Mouse (Mus musculus) hindbrain, embryonic 16.5 days (tissue): ENCODE results near the gene Fxyd5. TPM values are rescaled to one million over a fixed set of nuclear protein-coding genes. Genes with fewer than 3 reads are reported as not detected.

ENCODE experiments used
- ATAC-seq: fragments of 200-750 bp; cut with Nextera tagmentation; 2 replicates; pipeline ENCODE4 v1.8.0; 2017; ENCODE audit warnings: moderate TSS enrichment, moderate library complexity
- H3K27ac ChIP-seq: fragments of 300-500 bp; sonication (generic); 2 replicates; pipeline ENCODE4 v1.5.1; 2014; ENCODE audit warnings: low read depth, mild to moderate bottlenecking, control low read depth, low read length, moderate library complexity
- H3K27me3 ChIP-seq: fragments of 300-500 bp; sonication (generic); replicated peaks from 2 replicates; pipeline ENCODE4 v1.6.1; 2014; ENCODE audit warnings: low read length; ENCODE audit not compliant: control insufficient read depth, insufficient read depth
- H3K36me3 ChIP-seq: fragments of 300-500 bp; sonication (generic); 2 replicates; pipeline ENCODE4 v1.6.1; 2014; ENCODE audit warnings: mild to moderate bottlenecking, low read length, moderate library complexity, mixed read lengths; ENCODE audit not compliant: control insufficient read depth, insufficient read depth
- H3K4me1 ChIP-seq: fragments of 300-500 bp; sonication (generic); 2 replicates; pipeline ENCODE4 v1.6.1; 2014; ENCODE audit warnings: low read depth, low read length; ENCODE audit not compliant: control insufficient read depth, insufficient read depth
- H3K4me2 ChIP-seq: fragments of 300-500 bp; sonication (generic); 2 replicates; pipeline ENCODE4 v1.6.1; 2014; ENCODE audit warnings: mild to moderate bottlenecking, low read length, control low read depth, moderate library complexity
- H3K4me3 ChIP-seq: fragments of 300-500 bp; sonication (generic); 2 replicates; pipeline ENCODE4 v1.5.1; 2014; ENCODE audit warnings: mild to moderate bottlenecking, low read length, control low read depth, moderate library complexity
- H3K9ac ChIP-seq: fragments of 300-500 bp; sonication (generic); 2 replicates; pipeline ENCODE4 v1.6.1; 2014; ENCODE audit warnings: low read depth, mild to moderate bottlenecking, control low read depth, low read length, moderate library complexity
- H3K9me3 ChIP-seq: fragments of 300-500 bp; sonication (generic); 2 replicates; pipeline ENCODE4 v1.6.1; 2014; ENCODE audit warnings: mild to moderate bottlenecking, low read length, moderate library complexity; ENCODE audit not compliant: control insufficient read depth
- WGBS: fragments of 180-500 bp; shearing (Covaris S2); extraction: QIAGEN DNeasy Blood & Tissue Kit; methylation state at CpG from one replicate; pipeline ENCODE4 v1.1.7; 2014; 5-methylcytosine and 5-hydroxymethylcytosine counted together
- microRNA-seq: library from miRNA; unstranded; fragments of <30 nt; microRNA quantifications from one replicate; pipeline ENCODE4, GENCODE M21; 2017
- polyA plus RNA-seq: library from polyadenylated mRNA; unstranded; fragments of >200 nt; fragmentation: Nextera tagmentation; extraction: Ambion mirVana; gene quantifications from 2 replicates; pipeline ENCODE4 v1.2.1, GENCODE M21; 2015

The Fxyd5 gene
- polyA plus RNA-seq, 1 experiment from 2014 or later: 24.4 TPM

DNA sequence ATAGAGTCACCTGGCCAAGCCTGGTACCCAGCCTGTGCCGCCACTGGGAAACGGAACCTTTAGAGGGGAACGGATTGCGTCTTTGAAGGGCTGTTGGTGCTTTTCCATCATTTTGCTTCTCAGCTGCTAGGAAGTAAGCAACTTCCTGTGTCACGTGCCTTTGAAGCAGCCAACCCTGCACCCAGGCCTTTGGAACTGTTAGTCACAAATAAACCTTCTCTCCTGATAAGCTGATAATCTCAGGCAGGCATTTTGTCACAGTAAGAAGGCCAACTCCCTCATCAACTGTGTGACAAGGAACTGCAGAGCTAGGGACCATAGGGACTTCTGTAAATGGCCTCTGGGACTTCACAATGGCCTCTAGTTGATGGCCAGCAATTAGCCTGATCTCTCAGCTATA lies 50.1 kb downstream of the Fxyd5 start:
- no peak overlapping the region for H3K9ac ChIP-seq
- H3K4me3 ChIP-seq: no peak overlapping the region
- H3K36me3 ChIP-seq: no peaks in the 10 kb centered on the region
- no peaks in the 10 kb centered on the region; the same call in 1 of the 2 replicates for H3K9me3 ChIP-seq
- no peaks in the 10 kb centered on the region for H3K27me3 ChIP-seq
- H3K4me1 ChIP-seq: no peaks in the 10 kb centered on the region
- ATAC-seq: no peak
- H3K4me2 ChIP-seq: no peak overlapping the region
- no peak overlapping the region for H3K27ac ChIP-seq
- WGBS: 82% methylated on average over 5 of the region's 5 CpGs

DNA sequence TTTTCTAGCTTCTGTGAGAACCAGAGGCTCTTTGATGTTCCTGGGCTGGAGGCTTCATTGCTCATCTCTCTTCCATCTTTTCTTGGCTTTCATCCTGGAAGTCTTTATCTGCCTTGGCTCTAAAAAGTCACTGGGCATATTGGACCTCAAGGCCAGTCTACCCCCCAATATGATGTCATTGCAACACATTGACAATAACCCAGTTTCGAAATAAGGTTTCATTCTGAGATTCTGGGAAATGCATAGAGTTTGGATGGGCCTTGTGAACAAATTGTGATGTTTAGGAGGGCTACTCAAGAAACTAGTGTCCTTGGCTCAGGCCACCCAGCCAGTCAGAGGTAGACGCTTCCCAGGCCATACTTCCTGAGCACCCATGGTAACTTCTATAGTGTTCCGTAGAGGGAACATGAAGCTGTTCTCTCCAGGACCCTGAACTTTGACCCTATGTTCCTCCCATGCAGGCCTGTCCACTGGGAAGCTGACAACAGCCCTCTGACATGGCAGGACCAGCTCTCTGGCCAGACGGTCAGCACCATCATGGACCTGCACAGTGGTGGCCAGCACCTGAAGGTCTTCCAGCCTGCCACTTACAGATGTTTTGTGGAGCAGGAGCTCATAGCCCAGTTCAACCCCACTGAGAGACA lies 53.6 kb downstream of the Fxyd5 start:
- H3K9me3 ChIP-seq: no peaks in the 10 kb centered on the region
- no peak for ATAC-seq
- no peak overlapping the region for H3K27ac ChIP-seq
- no peaks in the 10 kb centered on the region for H3K27me3 ChIP-seq
- H3K4me2 ChIP-seq: no peak overlapping the region
- no peaks in the 10 kb centered on the region for H3K4me1 ChIP-seq
- H3K4me3 ChIP-seq: no peak overlapping the region
- WGBS: 80% methylated on average over 4 of the region's 4 CpGs
- no peaks in the 10 kb centered on the region for H3K36me3 ChIP-seq
- H3K9ac ChIP-seq: no peak overlapping the region

DNA sequence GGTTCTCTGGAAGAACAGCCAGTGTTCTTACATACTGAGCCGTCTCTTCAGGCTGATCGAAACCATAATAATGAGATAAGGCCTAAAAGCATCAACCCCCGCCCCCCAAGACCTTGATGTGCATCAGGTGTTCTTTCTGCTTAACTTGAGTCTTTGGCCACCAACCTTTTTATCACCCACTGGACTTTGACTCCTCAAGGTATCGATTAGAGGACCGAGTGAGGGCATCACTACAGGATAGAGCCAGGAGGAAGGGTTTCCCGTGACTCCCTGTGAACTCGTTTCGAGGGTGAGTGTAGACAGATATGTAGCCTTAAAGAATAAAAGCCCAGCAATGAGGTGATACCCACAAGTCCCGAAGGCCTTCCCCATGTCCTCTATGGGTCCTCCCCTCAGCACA lies 56.9 kb downstream of the Fxyd5 start:
- no peak overlapping the region for H3K9ac ChIP-seq
- no peaks in the 10 kb centered on the region for H3K9me3 ChIP-seq
- H3K27ac ChIP-seq: no peak overlapping the region
- no peak overlapping the region for H3K4me3 ChIP-seq
- WGBS: 82% methylated on average over 9 of the region's 9 CpGs
- no peak overlapping the region for H3K4me2 ChIP-seq
- H3K27me3 ChIP-seq: no peaks in the 10 kb centered on the region
- H3K4me1 ChIP-seq: no peaks in the 10 kb centered on the region
- H3K36me3 ChIP-seq: no peaks in the 10 kb centered on the region
- no peak for ATAC-seq

Small RNAs within 50 kb of the gene (microRNA-seq; reads per million reads assigned to microRNA genes)
- not detected for gene Mir7050

Other genes starting within 250 kb of the Fxyd5 start
- 0.10 and 0.25 TPM in 2 replicates for gene Ffar2, start 218.7 kb downstream of the Fxyd5 start, polyA plus RNA-seq
- gene Ffar3, start 186.3 kb downstream of the Fxyd5 start, polyA plus RNA-seq: 0.09 and 0.21 TPM in 2 replicates
- 0.06 TPM in 1 of 2 replicates, not detected in the other for gene Ffar1, start 180.9 kb downstream of the Fxyd5 start, polyA plus RNA-seq
- 0.26 TPM in 1 of 2 replicates, not detected in the other for gene Cd22, start 162.1 kb downstream of the Fxyd5 start, polyA plus RNA-seq
- gene Mag, start 127.6 kb downstream of the Fxyd5 start, polyA plus RNA-seq: 5.3 and 5.8 TPM in 2 replicates
- 0.44 TPM in 1 of 2 replicates, not detected in the other for gene Hamp2, start 117.8 kb downstream of the Fxyd5 start, polyA plus RNA-seq
- gene Hamp, start 98.4 kb downstream of the Fxyd5 start, polyA plus RNA-seq: not detected in 2 replicates
- gene Usf2, start 85.7 kb downstream of the Fxyd5 start, polyA plus RNA-seq: 25.7 and 27.3 TPM in 2 replicates
- 24.1 and 27.8 TPM in 2 replicates for gene Lsr, start 69.0 kb downstream of the Fxyd5 start, polyA plus RNA-seq
- 0.63 and 0.82 TPM in 2 replicates for gene Fam187b, start 68.7 kb downstream of the Fxyd5 start, polyA plus RNA-seq
- 324 and 417 TPM in 2 replicates for gene Fxyd7, start 9.0 kb upstream of the Fxyd5 start, polyA plus RNA-seq
- gene Fxyd1, start 14.7 kb upstream of the Fxyd5 start, polyA plus RNA-seq: 69.4 and 89.9 TPM in 2 replicates
- 0.50 and 0.65 TPM in 2 replicates for gene Lgi4, start 16.9 kb upstream of the Fxyd5 start, polyA plus RNA-seq
- 0.43 and 0.95 TPM in 2 replicates for gene Fxyd3, start 34.2 kb upstream of the Fxyd5 start, polyA plus RNA-seq
- 0.61 and 0.75 TPM in 2 replicates for gene Hpn, start 72.8 kb upstream of the Fxyd5 start, polyA plus RNA-seq
- 19.0 TPM in 2 replicates for gene Scn1b, start 84.5 kb upstream of the Fxyd5 start, polyA plus RNA-seq
- 203 and 222 TPM in 2 replicates for gene Gramd1a, start 113.4 kb upstream of the Fxyd5 start, polyA plus RNA-seq
- gene Scgb2b2, start 248.0 kb upstream of the Fxyd5 start, polyA plus RNA-seq: not detected in 2 replicates
- gene Scgb1b2, start 249.3 kb upstream of the Fxyd5 start, polyA plus RNA-seq: not detected in 2 replicates